Mouse (Mus musculus): ENCODE measurements at regions not wholly inside any gene's neighbourhood (a gene's known extent, or its start where the extent isn't known, plus 50 kb on each side); places are given as distances from the start of the nearest gene placed in this dataset.
"Not testable (repeated sequence)": the region's sequence is repeated elsewhere in the genome, so short reads cannot be mapped to it uniquely, and the experiment has no call there.

DNA sequence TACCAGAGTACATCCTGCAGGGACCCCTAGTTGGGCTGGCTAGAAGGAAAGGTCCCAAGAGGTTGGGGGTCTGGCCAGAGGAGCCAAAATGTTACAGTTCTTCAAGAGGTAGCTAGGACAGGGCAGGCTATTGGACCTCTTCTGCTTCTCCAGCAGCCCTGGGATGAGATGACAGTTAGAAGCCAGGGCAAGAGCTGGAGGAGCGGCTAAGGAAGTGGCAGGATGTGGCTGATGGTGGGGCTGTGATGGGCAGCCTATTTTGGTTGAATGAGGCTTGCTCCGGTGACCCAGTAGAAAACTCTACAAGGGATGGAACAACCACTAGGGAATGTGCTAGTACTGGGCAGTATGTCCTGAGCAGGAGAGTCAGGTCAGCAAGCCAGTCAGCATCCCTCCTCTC is 82.8 kb downstream of the Ddx11 start:
- DNase-seq (ENCODE audit: low spot score in 2 of 2) = no peak

DNA sequence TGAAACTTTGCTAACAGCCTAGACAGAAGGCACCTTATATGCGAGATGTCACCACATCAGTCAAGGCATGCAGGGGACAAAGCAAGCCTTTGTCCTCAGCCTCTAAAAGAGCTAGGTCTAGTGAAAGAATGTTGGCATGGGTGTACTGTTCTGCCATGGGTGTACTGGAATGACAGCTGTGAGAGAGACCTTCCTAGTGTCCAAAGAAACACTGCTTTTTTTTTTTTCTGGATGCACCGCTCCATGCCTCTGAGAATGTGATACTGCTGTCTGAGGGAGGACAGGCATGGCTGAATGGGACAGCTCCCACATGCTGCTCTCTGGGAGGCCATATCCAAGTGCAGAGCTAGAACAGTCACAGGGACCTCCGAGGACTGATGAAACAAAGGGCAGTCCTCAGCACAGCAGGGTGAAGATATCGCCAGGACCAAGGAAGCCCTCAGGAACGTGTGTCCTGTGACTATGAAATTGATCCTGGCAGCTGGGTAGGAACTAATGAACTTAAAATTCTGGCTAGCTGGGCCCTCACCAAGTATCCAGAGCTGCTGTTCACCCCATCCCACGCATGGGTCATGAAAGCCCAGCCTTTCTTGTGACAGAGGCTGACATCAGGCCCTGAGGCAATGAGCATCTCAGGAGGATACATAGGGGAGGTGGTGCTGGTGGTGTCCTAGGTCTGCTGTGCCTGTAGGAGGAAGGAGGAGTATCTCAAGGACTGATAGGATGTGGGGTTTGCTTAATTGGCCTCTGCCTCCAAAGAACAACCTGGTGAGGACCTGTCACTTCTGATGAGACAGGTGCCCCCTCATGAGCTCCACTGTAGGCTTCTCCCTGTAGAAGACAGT is 84.6 kb downstream of the Ddx11 start:
- not testable (repeated sequence) for DNase-seq (ENCODE audit: low spot score in 2 of 2)

DNA sequence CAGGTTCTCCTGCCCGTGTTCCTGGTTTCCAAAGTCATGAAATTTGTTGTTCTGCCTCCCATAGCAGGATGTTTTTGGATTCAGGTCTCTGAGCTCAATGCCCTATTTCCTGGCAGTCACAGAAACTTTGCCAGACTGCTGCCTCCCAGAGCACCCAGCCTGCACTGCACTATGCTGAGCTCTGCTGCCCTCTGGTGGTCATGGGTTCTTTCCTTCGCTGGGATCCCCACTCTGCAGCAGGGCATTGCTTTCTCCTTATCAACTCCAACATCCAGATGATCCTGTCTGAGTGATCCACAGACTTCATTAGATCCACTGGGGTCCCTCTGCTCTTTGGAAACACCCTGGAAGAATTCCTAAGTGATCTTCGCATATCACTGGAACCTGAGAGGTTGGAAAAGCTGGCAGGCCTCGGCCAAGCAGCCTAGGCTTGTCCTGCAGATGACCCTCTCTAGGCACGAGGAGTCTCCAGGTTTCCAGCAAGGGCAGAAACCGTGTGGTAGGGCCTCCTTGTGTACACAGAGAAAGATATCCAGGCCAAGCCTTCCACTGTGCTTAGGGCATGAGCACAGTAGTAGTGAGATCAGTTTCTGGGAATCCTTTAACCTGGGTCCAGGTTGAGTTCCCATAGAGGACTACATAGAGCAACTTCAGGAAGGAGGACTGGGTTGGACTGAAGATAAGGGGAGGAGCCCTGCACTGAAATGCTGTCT is 85.6 kb downstream of the Ddx11 start:
- DNase-seq (ENCODE audit: low spot score in 2 of 2) = not testable (repeated sequence)

DNA sequence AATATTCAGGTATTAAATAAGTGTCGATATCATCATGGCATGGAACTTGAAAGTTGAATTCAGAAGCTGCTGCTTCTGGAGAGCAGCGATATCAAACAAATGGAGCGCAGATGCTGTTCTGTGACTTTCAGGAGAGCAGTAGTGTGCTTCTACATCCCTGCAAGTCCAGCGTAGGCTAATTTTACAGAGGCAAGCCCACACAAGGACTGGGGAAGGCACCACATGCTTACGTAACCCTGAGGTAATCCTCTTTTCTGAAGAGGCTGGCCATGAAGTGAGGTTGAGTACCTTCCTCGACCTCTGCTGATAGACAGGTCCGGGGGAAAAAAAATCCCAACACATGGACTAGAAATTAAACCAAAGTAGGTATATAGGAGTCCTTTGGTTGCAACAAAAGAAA is 88.2 kb downstream of the Ddx11 start:
- DNase-seq (ENCODE audit: low spot score in 2 of 2) = no peak

DNA sequence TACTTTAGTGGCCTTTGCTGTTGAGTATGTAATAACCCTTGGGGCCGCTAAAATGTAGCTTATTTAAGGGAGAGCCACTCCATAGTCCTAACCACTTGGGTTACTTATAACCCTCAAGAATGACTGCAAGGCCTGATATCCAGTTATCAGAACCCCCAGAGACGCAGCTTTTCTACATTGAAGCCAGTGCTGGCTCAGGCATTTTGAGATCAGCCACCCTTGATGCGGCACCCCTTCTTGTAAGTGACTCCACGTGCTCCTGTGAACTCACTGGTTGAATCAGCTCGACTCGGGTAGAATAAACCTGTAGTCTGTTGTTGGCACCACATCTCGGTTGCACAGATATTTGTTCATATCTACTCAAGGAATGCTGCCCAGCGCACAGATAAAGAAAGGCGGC is 89.3 kb downstream of the Ddx11 start:
- DNase-seq (ENCODE audit: low spot score in 2 of 2) = no peak

DNA sequence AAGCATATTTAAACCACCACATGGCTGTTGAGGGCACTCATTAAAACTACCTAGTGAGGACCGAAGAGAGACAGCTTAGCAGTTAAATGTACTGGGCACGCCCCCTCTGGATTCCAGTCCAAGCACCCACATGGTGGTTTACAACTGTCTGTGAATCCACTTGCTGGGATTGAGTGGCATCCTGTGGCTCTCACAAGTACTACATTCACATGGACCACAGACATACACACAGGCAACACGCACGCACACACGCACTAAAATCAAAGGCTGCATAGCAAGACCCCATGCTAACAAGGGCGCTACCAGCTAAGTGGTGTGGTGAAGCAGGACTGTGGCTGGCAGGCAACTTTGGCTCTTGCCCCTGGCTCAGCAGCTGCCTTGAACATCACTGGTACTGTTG is 95.0 kb downstream of the Ddx11 start:
- DNase-seq (ENCODE audit: low spot score in 2 of 2) = no peak

DNA sequence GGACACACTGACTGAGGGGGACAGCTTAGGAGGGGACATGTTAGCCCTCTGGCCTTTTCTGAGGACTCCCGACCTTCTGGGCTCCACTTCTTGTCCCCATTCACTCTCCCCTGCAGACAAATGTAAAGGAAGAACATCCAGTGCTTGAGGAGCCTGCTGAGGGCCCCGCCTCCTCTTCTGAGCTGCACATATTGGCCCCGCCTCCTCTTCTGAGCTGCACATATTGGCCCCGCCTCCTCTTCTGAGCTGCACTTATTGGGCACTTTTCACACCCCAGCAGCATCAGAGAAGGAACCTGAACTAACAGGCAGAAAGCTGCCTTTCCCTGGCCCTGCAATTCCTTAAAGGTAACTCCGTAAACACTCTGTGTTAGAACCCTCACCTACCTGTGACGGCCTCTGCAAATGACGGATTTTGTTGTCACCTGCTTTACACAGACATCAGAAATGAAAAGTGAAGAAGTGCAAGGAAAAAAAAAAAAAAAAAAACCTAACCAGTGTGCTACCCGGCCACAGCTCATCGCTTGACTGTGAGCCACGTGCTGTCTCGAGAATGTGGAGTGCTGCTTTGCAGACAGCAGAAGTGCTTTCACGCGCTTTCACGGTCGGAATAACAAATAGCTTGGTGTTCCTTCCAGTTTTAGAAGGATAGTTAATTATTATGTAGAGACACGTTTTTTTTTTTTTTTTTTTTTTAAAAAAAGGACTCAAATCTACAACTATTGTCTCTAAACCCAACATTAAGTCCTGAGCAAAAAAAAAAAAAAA is 96.5 kb downstream of the Ddx11 start:
- no peak for DNase-seq (ENCODE audit: low spot score in 2 of 2)

DNA sequence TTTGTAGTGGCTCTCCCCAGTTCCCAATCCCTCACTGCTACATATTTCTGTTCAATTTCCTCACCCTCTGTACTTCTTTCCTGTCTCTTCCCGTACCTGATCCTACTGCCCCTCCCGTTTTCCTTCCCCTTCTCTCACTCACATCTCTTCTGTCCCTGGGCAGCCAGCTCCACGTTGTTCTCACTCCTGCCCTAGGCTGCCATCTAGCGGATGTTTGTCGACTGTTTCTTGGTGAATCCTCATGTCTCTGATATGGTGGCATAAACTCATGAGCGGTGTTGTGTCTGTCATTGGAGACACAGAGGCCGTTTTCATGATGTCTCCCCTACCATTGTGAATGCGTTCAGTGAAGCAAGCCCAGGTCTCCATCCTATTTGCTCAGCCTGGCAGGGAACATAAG is 97.9 kb downstream of the Ddx11 start:
- DNase-seq (ENCODE audit: low spot score in 2 of 2) = peak in 1 of 2 experiments; percentile 25

DNA sequence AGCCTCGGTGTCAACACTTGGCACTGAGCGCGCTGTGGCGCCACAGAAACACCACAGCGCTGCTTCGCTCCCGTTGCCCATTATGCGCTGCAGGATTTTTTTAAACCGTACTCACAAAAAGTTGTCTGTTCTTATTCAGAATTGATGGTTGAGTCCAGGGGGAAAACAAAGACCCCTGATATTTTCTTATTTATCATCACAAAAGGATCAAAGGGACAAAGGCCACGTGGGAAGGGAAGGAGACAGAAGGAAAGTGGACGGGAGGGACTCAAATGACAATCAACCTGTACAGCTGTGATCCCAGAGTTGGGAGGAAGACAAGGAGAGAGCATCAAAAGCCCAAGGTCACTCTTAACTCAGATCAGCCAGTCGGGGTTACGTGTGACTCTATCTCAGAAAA is 100.4 kb downstream of the Ddx11 start:
- DNase-seq (ENCODE audit: low spot score in 2 of 2) = no peak

DNA sequence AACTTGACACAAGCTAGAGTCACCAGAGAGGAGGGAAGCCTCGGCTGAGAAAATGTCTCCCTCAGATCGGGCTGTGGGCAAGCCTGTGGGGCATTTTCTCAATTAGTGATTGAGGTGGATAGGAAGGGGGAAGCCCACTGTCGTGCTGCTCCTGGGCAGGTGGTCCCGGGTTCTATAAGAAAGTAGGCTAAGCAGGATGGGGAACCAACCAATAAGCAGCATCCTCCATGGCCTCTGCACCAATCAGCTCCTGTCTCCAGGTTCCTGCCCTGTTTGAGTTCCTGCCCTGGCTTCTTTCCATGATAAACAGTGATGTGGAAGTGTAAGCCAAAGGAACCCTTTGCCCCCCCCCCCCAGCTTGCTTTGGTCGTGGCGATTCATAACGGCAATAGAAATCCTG is 100.9 kb downstream of the Ddx11 start:
- no peak for DNase-seq (ENCODE audit: low spot score in 2 of 2)

DNA sequence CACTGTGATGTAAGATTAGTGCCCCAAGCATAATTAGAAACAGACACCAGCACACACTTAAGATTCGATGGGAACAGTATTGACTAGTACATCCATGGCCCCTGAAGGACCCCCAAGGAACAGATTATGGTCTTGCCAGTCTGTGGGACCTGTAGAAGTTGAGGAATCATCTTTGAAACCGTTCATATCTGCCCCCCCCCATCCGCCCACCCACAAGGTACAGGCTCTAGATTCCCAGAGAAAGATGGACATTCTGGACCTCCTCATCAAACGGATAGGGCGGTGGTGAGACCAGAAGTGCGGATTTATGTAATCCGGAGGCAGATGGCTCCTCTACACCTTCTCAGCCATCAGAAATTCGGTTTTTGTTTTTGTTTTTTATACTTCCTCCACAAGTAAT is 109.1 kb downstream of the Ddx11 start:
- DNase-seq (ENCODE audit: low spot score in 2 of 2) = no peak

DNA sequence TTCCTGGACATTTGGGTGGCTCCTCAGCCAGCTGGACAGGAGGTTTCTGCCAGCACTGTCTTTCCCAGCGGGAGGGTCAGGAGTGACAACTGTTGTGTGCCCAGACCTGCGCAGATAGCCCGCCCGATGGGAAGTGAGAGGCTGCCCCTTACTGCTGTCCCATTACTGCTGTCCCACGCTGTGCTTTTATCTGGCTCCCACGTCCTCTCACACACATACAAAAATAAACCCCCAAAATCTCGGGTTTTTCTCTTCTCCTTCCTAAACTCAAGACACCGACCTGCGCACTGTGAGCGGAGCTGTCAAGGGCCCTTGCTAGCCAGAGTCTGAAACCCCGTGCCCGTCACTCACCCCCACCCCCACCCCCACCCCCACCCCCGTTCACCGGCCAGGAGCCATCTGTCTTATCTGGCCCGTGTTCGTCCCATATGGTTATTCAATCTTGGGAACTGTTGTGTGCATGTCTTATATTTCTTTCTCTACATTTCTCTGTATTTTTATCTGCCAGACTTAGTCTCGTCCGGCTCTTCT is 109.6 kb downstream of the Ddx11 start:
- DNase-seq (ENCODE audit: low spot score in 2 of 2) = no peak

DNA sequence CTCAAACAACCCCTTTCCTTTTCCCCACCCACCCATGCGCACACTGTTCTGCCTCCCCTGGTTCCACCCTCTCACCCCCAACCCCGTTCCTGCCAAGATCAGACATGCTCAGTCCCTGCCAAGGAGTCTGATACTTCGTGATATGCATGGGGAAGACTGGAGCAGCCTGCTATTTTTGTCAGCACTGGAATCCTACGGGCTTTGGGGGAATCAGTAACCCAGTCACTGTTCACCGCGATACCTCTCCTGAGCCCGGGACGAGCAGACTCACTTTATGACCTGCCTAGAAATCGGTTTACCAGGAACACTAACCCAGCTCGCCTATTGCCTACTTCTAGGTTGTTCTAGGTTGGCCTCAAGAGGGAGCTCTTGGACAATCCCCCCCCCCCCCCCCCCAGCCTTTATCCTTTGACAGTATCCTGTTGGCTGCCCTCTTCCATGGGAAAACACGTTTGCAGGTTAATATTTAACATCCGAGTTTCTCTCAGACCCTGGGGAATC is 110.2 kb downstream of the Ddx11 start:
- DNase-seq (ENCODE audit: low spot score in 2 of 2) = no peak

DNA sequence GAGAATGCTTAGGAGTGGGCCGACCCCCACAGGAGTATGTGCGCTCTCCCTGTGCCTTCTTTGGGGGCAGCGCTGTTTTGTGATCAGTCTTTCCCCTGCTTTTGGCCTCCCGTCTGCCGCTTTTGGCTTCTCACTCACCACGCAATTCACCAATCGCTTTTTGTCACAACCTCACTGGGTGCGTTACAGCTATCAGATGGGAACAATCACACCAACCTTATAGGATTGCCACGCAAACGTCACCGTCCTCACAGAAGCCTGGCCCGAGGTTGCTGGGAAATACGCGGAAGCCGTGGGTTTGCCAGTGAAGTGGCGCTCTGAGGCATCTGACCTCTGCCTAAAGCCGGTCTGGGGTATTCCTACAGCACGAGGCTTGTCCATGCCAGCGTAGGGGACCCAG is 111.1 kb downstream of the Ddx11 start:
- DNase-seq (ENCODE audit: low spot score in 2 of 2) = no peak

DNA sequence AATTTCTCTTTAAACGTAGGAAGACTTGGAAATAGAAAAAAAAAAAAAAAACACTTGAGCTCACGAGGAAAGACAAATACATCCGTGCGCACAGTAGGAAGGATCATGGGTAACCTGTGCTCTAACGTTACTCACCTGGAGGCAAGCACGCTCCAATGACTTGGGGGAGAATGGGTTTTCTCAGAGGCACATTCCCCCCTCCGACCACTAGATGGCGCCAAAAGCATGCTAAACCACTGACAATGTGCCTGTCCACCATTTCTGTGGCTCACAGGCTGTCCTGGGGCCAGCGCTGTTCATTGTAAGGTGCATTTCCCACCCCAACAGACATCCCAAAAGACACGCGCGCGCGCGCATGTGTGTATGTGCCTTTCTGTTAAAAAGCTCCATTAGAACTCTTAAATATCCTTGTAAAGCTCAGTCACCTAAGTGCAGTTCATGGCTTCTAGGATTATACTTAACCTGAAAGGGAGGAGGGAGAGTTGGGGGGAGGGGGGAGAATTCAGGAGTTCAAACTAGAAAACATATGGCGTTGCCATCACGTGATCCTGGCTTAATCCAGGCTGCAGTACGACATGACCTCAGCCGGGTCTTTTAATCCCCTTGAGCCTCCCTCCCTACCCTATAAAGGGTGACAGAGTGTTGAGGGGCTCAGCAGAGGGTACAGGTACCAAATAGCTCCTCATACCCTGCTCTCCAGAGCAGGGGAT is 111.9 kb downstream of the Ddx11 start:
- DNase-seq (ENCODE audit: low spot score in 2 of 2) = peak; percentile 68 to 91

DNA sequence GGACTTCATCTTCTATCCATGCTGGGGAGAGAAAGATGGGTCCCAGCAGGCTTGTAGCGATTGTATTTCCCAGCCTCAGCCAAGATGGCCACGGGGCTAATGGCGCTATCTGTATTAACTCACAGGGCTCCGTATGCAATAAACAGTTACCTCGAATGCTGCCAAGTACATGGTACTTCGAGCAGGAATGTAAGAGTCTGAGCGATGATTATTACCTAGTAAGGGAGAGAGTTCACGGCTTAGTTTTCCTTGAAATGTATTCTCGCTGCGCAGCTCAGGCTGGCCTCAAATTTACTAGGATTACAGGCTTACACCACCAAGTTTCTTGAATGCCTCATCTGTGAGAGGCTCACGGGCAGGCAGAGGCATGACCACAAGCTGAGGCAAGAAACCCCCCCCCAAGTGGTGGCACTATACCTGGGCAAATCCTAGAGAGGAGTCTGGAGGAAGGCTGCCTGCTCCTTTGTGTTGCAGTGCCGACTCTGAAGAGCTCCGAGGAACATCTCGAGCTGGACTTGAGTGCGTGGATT is 112.6 kb downstream of the Ddx11 start:
- DNase-seq (ENCODE audit: low spot score in 2 of 2) = no peak

DNA sequence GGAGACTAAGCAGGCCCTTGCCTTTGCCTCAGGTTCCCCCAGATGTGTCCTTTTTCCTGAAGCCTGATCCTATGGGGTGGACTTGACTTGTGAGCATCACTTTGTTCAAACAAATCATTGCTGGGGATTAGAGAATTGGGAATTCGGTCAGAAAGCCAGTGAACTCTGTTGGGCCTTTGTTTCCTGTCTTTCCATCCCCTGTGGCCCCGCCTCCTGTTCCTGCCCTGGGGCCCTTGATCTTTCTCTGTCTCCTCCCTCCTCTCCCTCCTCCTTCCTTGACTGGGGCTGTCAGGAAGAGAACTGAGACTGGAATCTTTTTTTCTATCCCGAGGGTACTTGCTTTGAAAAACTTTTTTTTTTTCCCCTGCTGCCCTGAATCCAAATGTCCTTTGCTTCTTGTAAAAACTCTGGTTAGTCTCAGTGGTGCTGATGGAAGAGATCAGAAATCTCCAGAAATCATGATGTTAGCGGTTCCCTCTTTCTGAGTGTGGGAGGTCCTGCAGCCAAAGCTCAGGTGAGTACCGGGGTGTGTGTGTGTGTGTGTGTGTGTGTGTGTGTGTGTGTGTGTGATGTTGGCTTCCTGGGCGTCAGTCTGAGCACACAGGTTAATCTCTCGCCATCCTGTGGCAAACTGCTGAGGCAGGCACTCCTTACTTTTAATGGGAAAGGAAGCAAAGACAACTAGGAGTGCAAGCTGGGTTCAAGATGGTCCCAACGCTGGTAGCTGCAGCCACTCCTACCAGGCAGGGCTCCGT is 118.7 kb downstream of the Ddx11 start:
- DNase-seq (ENCODE audit: low spot score in 2 of 2) = no peak

DNA sequence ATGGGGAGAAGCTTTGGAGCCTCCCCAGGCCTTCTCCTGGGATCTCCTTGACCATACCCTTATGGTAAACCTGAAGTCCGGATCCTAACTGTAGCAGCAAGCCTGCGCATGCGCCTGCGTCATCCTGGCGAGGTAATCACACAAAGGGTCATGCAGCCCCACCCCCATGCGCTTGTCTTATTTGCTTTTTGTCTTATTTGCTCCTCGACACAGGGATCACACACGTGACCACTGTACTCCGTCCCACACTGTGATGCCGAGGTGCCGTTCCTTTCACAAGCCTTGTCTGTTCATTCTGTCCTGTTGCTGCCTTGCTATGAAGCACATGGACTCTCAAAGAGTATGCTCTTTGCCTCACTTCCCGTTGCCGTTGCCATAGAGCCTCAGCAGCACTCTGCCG is 120.9 kb downstream of the Ddx11 start:
- no peak for DNase-seq (ENCODE audit: low spot score in 2 of 2)

DNA sequence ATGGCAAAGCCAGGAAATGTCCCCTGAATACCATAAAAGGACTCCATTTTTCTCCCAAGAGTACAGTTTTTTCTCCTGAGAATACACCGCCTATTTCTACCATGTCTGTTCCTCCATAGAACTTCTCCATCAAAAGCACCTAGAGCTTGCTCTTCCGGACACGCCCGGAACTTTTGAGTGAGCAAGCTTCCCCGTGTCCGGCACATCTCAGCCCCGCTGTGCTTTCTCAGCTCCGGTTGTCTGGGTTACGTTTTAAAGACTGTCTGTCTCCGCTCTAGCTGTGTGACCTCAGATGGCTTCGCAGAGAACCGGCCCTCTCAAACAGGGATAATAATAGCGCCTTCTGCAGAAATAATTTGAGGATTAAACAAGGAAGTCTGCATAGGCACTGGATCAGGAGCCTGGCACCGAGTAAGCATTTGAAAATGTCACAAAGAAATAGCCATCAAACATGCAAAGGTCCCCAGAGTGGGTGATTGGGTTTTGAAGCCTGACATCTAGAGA is 122.8 kb downstream of the Ddx11 start:
- no peak for DNase-seq (ENCODE audit: low spot score in 2 of 2)

DNA sequence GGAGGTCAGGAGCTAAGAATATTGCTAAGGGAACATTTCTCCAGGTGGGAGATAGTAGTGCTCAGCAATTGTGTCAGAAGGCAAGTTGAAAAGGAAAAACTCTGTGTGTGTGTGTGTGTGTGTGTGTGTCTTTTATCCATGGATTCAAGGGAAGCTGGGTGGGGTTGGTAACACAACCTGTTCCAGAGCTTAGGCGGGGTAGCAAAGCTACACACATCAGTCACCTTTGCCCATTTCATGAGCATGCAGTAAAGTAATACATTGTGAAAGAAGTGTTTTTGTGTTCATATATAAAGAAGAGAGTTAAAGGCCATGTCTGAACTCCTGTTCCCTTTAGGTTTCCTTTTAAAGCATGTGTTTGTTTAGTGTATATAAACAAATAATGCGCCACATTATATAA is 128.2 kb downstream of the Ddx11 start:
- DNase-seq (ENCODE audit: low spot score in 2 of 2) = no peak
